Mouse (Mus musculus) liver, postnatal 0 days (tissue): ENCODE results near the gene Fgd3.

Experiments
- CTCF ChIP-seq: sonication (generic); IDR thresholded peaks from 2 replicates; pipeline ENCODE4 v1.5.1; 2016; ENCODE audit warnings: antibody characterized with exemption, low read depth
- EP300 ChIP-seq: IDR thresholded peaks from 2 replicates; pipeline ENCODE4 v1.6.1; 2016; ENCODE audit warnings: antibody characterized with exemption, low read depth, mild to moderate bottlenecking

- TF ChIP-seq CTCF (no peak), EP300 (no peak)
Observed at GRCm38 (mm10) chr13:49324871-49325270, 4.8 kb upstream of the Fgd3 start.
